Mouse (Mus musculus): ENCODE data around the gene Cyb5rl. TPM values are rescaled to one million over a fixed set of nuclear protein-coding genes. Genes with fewer than 3 reads are reported as not detected.

Gene Cyb5rl
- polyA plus RNA-seq, 1 experiment from 2014 or later, result 7.3 TPM

DNA sequence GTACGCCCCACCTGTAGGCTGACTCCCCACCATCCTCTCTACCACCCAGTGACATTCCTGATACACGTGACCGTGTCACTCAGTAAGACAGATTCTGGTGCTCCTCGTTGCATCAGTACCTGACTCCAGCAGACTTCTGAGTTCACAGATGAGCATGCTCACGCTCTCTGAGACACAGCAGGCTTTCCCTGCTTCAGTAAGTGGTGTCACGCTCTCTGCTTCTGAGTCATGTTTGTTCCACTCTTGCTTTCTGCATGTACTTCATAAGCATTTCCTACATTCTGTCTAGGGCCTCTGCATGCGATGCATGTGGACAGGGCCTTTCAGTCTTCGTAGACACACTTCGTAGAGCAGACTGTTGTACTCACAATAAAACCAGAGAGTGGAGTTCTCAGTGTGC is 5.6 kb downstream of the Cyb5rl start:
- WGBS, result 78% methylated on average over 9 of the region's 9 CpGs
- DNase-seq (ENCODE audit: low spot score), result no peak
- H3K4me3 ChIP-seq, result no peak overlapping the region
- peaks cover 13% of the 10 kb centered on the region for H3K4me1 ChIP-seq
- H3K36me3 ChIP-seq, result no peaks in the 10 kb centered on the region
- H3K9me3 ChIP-seq, result no peaks in the 10 kb centered on the region
- peaks cover 28% of the 10 kb centered on the region for H3K27me3 ChIP-seq (ENCODE audit: insufficient read depth, poor library complexity, severe bottlenecking)
- no peak overlapping the region for H3K27ac ChIP-seq

DNA sequence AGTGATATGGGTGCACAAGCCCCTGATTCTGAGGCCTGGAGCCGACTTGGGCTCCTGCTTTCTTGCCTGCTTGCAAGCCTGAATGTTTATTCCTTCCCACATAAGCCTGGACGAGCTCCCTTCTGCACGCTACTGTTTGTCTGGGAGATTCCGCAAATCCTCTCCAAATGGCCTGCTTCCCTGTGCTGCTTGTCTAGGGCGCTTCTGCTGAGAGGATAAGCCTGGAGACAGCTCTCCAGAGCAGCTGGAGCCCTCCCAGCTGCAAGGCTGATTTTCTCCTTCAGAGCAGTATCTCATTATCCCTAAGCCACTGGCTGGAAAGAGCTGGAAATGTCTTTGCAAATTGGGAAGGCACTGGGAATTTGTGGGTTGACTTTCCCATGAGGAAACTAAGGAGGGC is 8.7 kb downstream of the Cyb5rl start:
- Histone ChIP-seq H3K27ac (no peak overlapping the region), H3K4me3 (no peak overlapping the region), H3K4me1 (peaks cover 22% of the 10 kb centered on the region), H3K27me3 (ENCODE audit: insufficient read depth, poor library complexity, severe bottlenecking) (peaks cover 18% of the 10 kb centered on the region; the same call in 1 of the 2 replicates), H3K9me3 (no peaks in the 10 kb centered on the region), H3K36me3 (no peaks in the 10 kb centered on the region)
- 59% methylated on average over 5 of the region's 5 CpGs for WGBS
- no peak for DNase-seq (ENCODE audit: low spot score)

DNA sequence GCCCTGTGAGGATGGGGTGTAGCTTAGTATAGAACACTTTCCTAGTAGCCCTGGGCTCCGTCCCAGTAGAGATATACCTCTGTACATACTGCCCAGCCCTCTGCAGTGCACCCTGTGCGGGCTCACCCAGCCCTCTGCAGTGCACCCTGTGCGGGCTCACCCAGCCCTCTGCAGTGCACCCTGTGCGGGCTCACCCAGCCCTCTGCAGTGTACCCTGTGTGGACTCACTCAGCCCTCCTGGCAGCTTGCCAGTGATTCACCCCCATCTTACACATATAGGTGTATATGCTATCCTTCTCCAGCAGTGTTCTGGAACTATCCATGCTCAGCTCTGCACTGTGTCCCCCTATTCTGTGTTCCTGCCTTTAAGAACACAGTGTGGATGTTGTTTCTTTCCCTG is 12.1 kb downstream of the Cyb5rl start:
- no peak for DNase-seq (ENCODE audit: low spot score)
- no peak overlapping the region for H3K27ac ChIP-seq
- 83% methylated on average over 4 of the region's 4 CpGs for WGBS
- H3K4me3 ChIP-seq, result no peak overlapping the region
- no peaks in the 10 kb centered on the region for H3K36me3 ChIP-seq
- peaks cover 35% of the 10 kb centered on the region for H3K4me1 ChIP-seq
- peaks cover 14% of the 10 kb centered on the region; the same call in 1 of the 2 replicates for H3K27me3 ChIP-seq (ENCODE audit: insufficient read depth, poor library complexity, severe bottlenecking)
- no peaks in the 10 kb centered on the region for H3K9me3 ChIP-seq

DNA sequence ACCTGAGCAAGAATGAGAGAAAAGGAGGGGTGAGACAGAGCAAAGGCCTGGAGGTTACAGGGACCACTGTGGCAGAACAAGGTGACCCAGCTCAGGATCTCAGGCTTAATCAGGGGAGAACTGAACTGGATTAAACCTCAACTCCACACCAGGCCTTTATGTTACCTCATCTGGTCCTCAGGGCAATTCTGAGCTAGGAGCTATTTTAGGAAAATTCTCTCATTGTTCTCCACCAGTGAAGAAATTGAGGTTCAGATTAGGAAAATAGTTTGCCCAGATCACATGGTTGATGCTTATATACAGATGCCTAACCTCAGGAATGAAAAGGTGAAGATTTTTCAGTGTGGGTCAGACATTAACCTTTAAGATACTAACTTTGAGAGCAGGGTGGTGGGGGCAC is 12.9 kb downstream of the Cyb5rl start:
- Histone ChIP-seq H3K9me3 (no peaks in the 10 kb centered on the region), H3K4me1 (peaks cover 39% of the 10 kb centered on the region), H3K27me3 (ENCODE audit: insufficient read depth, poor library complexity, severe bottlenecking) (peaks cover 14% of the 10 kb centered on the region; the same call in 1 of the 2 replicates), H3K4me3 (no peak overlapping the region), H3K36me3 (no peaks in the 10 kb centered on the region), H3K27ac (no peak overlapping the region)
- DNase-seq (ENCODE audit: low spot score), result no peak

DNA sequence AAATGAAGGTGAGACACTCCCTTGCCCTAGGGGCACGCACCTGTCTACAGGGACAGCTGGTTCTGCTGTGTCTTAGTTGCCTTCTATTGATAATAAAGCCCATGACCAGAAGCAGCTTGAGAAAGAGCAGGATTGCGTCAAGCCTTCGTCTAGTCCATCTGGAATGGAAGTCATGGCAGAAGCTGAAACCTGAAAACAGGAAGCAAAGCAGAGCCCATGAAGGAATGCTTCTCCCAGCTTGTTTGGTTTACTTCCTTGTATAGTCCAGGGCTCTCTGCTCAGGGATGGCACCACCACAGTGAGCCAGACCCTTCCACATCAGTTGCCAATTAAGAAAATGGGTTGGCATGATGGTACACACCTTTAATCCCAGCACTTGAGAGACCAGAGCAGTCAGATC is 15.4 kb downstream of the Cyb5rl start:
- no peak overlapping the region for H3K27ac ChIP-seq
- peaks cover 50% of the 10 kb centered on the region for H3K4me1 ChIP-seq
- no peaks in the 10 kb centered on the region for H3K9me3 ChIP-seq
- no peak for DNase-seq (ENCODE audit: low spot score)
- WGBS, result 85% methylated on average over 3 of the region's 3 CpGs
- H3K36me3 ChIP-seq, result no peaks in the 10 kb centered on the region
- H3K27me3 ChIP-seq (ENCODE audit: insufficient read depth, poor library complexity, severe bottlenecking), result peaks cover 12% of the 10 kb centered on the region; the same call in 1 of the 2 replicates
- no peak overlapping the region for H3K4me3 ChIP-seq

DNA sequence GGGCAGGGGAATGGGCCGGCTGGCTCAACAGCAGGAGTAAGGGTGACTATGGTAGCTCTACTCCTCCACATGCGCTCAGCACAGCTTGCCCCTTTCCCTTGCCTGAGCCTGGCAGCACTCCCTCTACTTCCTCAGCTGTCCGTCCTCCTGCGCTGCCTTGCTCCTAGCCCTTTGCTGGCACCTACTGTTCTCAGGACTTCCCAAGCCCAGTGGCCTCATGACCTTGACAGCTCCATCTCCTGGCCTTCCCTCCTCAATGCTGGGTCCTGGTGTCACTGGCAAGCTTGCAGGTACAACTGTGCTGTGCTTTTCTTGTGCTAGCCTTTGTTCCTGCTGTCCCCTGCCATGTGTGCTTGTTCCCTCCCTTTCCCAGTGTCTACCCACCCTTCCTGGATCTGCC is 16.3 kb downstream of the Cyb5rl start:
- Histone ChIP-seq H3K9me3 (no peaks in the 10 kb centered on the region), H3K27me3 (ENCODE audit: insufficient read depth, poor library complexity, severe bottlenecking) (peaks cover 3% of the 10 kb centered on the region; the same call in 1 of the 2 replicates), H3K4me3 (no peak overlapping the region), H3K36me3 (no peaks in the 10 kb centered on the region), H3K27ac (peak overlapping the region; percentile 33; the same call in 1 of the 2 replicates), H3K4me1 (peaks cover 50% of the 10 kb centered on the region)
- WGBS, result 86% methylated on average over 4 of the region's 4 CpGs
- no peak for DNase-seq (ENCODE audit: low spot score)

DNA sequence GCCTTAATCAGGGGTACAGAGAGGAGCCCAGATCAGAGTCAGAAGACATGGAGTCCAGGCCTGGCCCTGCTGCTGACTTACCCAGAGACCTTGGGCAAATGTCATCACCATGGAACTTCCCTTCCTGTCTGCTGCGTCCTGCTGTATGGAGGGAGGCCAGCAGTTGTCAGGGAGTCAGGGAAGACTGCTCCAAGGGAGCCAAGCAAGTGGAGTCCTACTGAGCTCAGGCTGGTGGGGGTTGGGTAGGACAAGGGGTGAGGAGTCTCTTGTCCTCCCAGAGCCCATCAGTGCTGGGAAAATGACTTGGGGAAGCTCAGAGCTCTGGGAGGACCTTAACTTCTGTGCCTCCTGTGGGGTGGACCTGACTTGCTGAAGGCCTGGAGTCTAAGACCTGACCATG is 17.6 kb downstream of the Cyb5rl start:
- Histone ChIP-seq H3K27ac (peak overlapping the region; percentile 80), H3K36me3 (no peaks in the 10 kb centered on the region), H3K4me3 (no peak overlapping the region), H3K27me3 (ENCODE audit: insufficient read depth, poor library complexity, severe bottlenecking) (peaks cover 3% of the 10 kb centered on the region; the same call in 1 of the 2 replicates), H3K4me1 (peaks cover 45% of the 10 kb centered on the region), H3K9me3 (no peaks in the 10 kb centered on the region)
- no peak for DNase-seq (ENCODE audit: low spot score)
- 42% methylated on average over 1 of the region's 1 CpGs for WGBS

DNA sequence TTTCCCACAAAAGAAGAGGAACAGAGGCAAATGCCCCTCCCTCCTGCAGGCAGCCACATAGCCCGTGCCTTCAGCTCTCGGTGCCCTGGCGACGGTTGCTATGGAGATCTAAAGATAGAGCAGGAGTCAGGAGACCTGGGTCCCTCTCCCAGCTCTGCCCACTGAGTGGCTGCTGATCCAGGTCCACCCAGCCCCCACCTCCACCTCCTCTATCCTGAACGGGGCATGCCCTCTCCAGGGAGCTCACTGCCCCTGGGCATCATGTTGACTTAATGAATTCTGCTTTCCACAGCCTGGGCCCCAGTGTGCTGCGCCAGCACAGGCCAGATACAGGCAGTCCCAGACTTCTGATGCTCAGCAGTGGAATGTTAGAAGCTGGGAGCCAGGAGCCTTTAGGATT is 18.1 kb downstream of the Cyb5rl start:
- Histone ChIP-seq H3K4me1 (peaks cover 40% of the 10 kb centered on the region), H3K36me3 (no peaks in the 10 kb centered on the region), H3K27ac (peak overlapping the region; percentile 80), H3K9me3 (no peaks in the 10 kb centered on the region), H3K4me3 (no peak overlapping the region), H3K27me3 (ENCODE audit: insufficient read depth, poor library complexity, severe bottlenecking) (peaks cover 3% of the 10 kb centered on the region; the same call in 1 of the 2 replicates)
- WGBS, result 16% methylated on average over 6 of the region's 6 CpGs
- peak; percentile 87 for DNase-seq (ENCODE audit: low spot score)

DNA sequence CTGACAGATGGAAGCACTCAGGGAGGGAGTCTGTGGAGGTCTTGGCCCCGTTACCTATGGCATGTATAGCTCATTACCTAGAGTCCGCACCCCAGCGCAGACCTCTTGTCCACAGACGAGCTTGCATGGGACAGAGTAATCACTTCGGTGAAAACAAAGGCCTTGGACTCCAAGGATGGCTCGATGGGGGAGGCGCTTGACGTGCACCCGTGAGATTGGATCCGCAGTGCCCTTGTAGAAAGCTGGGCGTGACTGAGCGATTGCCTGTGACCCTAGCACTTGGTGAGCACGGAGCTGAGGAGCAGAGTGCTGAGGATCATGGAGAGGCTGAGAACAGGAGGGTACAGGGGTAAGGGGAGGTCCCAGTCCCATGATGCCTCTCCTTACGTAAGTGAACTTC is 24.9 kb downstream of the Cyb5rl start:
- no peak for DNase-seq (ENCODE audit: low spot score)
- H3K27ac ChIP-seq, result no peak overlapping the region
- H3K36me3 ChIP-seq, result no peaks in the 10 kb centered on the region
- H3K9me3 ChIP-seq, result no peaks in the 10 kb centered on the region
- WGBS, result 75% methylated on average over 14 of the region's 14 CpGs
- H3K4me1 ChIP-seq, result peaks cover 19% of the 10 kb centered on the region
- peaks cover 16% of the 10 kb centered on the region for H3K27me3 ChIP-seq (ENCODE audit: insufficient read depth, poor library complexity, severe bottlenecking)
- H3K4me3 ChIP-seq, result no peak overlapping the region

DNA sequence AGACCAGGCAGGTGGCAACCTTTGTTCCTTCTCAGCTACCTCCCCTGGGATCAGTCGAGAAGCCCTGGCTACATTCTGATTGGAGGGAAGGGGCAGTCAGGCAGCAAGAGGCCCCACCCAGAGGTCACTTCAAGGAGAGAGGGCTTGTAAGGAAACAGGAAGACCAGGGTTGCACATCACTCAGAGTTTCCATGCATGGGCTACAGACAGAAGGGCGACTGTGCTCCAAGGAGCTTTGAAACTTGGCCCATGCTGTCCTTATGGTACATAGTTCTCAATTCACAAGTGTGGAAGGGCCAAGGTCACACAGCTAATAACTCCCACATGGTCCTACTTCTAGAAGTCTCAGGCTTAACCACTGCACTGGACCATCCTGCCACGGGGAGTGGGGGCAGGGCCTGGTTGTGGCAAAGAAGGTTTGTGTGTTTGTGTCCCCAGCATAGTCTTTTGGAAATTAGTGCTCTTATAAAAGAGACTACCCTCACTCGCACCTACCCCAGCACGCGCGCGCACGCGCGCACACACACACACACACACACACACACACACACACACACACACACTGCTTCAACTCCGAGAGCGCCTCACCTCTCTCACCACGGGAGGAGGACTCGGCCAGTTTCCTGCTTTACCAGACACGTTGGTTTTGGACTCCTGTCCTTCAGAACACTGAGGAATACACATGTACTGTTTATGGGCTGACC is 27.8 kb downstream of the Cyb5rl start:
- DNase-seq (ENCODE audit: low spot score), result no peak
- no peaks in the 10 kb centered on the region for H3K9me3 ChIP-seq
- peaks cover 31% of the 10 kb centered on the region for H3K27me3 ChIP-seq (ENCODE audit: insufficient read depth, poor library complexity, severe bottlenecking)
- WGBS, result 76% methylated on average over 16 of the region's 16 CpGs
- peaks cover 30% of the 10 kb centered on the region for H3K4me1 ChIP-seq
- no peaks in the 10 kb centered on the region for H3K36me3 ChIP-seq
- H3K27ac ChIP-seq, result peak overlapping the region; percentile 69
- H3K4me3 ChIP-seq, result no peak overlapping the region

DNA sequence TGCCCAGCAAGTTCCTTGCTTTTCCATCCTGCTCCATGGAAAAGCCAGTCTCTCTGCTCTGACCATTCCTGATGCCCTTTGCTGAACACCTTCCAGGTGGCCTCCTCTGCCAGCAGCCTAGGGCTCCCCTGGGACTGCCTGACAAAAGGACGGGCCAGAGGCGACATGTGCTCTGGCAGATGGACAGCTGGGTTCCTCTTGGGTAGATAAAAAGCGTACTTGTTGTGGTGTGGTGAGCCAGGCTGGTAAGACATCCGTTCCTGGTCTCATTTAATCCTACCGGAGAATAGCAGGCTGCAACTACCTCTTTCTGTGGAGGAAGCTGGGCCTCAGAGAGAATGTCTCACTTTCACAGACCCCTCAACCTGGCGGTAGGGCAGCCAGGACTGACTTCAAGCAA is 29.3 kb downstream of the Cyb5rl start:
- Histone ChIP-seq H3K4me3 (no peak overlapping the region), H3K9me3 (no peaks in the 10 kb centered on the region), H3K4me1 (peaks cover 30% of the 10 kb centered on the region), H3K27ac (no peak overlapping the region), H3K27me3 (ENCODE audit: insufficient read depth, poor library complexity, severe bottlenecking) (peaks cover 31% of the 10 kb centered on the region), H3K36me3 (no peaks in the 10 kb centered on the region)
- no peak for DNase-seq (ENCODE audit: low spot score)
- 43% methylated on average over 6 of the region's 6 CpGs for WGBS

DNA sequence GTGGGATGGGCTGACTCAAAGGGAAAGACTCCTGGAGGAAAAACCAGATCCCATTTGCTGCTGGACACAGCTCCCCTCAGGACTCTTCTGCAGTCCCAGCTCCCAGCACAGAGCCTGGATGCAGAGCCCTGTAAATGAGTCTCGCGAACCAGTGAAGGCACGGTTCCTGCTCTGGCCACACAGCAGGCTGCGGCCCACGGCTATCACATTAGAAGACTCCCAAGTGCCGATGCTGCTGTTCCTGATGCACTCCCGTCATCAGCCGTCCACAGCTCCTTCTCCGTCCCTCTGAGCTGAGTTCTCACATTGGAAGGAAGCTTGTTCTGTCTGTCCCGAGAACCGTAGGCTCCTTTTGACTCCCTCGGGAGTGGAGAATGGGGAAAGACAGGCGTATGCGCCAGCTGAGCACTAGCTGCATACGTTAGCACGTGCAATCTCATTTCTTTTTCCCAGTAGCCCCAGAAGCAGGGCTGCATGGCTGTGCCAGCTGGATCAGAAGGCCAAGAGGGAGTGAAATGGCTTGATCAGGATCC is 30.1 kb downstream of the Cyb5rl start, which contains the start of gene Cdcp2:
Gene Cdcp2 (plus strand): TSS at position 51 of the 533 bp plus-strand sequence.
- no peak for DNase-seq (ENCODE audit: low spot score)
- H3K27ac ChIP-seq, result 0 out of 2 replicates have a peak within 1 kb of the TSS, but pooled peaks have one; percentile 6
- H3K4me1 ChIP-seq, result peaks cover 30% of the 10 kb centered on the region
- H3K27me3 ChIP-seq (ENCODE audit: insufficient read depth, poor library complexity, severe bottlenecking), result peaks cover 22% of the 10 kb centered on the region
- 46% methylated on average over 16 of the region's 16 CpGs for WGBS
- no peaks in the 10 kb centered on the region for H3K9me3 ChIP-seq
- H3K36me3 ChIP-seq, result no peaks in the 10 kb centered on the region
- H3K4me3 ChIP-seq, result no peak within 1 kb of the TSS

DNA sequence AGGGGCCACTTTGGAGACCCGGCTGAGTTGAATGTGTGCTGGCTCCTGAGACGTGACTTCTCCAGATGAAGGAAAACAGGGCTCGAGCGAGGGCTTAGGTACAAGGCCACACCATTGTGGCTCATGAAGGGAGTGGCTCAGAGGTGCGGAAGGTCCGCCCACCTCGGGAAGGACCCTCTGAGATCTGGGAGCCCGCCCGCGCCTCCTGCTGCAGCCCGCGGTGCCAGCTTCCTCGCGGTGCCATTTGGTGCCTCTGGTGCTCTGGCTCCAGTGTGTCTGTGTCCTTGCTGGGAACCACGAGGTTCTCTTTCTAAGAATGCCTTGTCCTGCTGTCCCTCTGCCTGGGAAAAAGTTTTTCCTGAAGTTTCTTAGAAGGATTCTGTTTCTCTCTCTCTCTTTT is 31.1 kb downstream of the Cyb5rl start:
- Histone ChIP-seq H3K27me3 (ENCODE audit: insufficient read depth, poor library complexity, severe bottlenecking) (peaks cover 19% of the 10 kb centered on the region), H3K4me3 (no peak overlapping the region), H3K27ac (0 out of 2 replicates have a peak overlapping the region, but pooled peaks have one; percentile 6), H3K36me3 (no peaks in the 10 kb centered on the region), H3K9me3 (no peaks in the 10 kb centered on the region), H3K4me1 (peaks cover 37% of the 10 kb centered on the region)
- WGBS, result 23% methylated on average over 15 of the region's 15 CpGs
- no peak for DNase-seq (ENCODE audit: low spot score)

All from heart, embryonic 10.5 days (tissue).